Mouse (Mus musculus) hindbrain, embryonic 16.5 days (tissue): ENCODE results near the gene Cdkal1. TPM values are rescaled to one million over a fixed set of nuclear protein-coding genes. Genes with fewer than 3 reads are reported as not detected.

Experiments
- ATAC-seq: fragments of 200-750 bp; cut with Nextera tagmentation; 2 replicates; pipeline ENCODE4 v1.8.0; 2017; ENCODE audit warnings: moderate TSS enrichment, moderate library complexity
- H3K27ac ChIP-seq: fragments of 300-500 bp; sonication (generic); 2 replicates; pipeline ENCODE4 v1.5.1; 2014; ENCODE audit warnings: low read depth, mild to moderate bottlenecking, control low read depth, low read length, moderate library complexity
- H3K27me3 ChIP-seq: fragments of 300-500 bp; sonication (generic); replicated peaks from 2 replicates; pipeline ENCODE4 v1.6.1; 2014; ENCODE audit warnings: low read length; ENCODE audit not compliant: control insufficient read depth, insufficient read depth
- H3K36me3 ChIP-seq: fragments of 300-500 bp; sonication (generic); 2 replicates; pipeline ENCODE4 v1.6.1; 2014; ENCODE audit warnings: mild to moderate bottlenecking, low read length, moderate library complexity, mixed read lengths; ENCODE audit not compliant: control insufficient read depth, insufficient read depth
- H3K4me1 ChIP-seq: fragments of 300-500 bp; sonication (generic); 2 replicates; pipeline ENCODE4 v1.6.1; 2014; ENCODE audit warnings: low read depth, low read length; ENCODE audit not compliant: control insufficient read depth, insufficient read depth
- H3K4me2 ChIP-seq: fragments of 300-500 bp; sonication (generic); 2 replicates; pipeline ENCODE4 v1.6.1; 2014; ENCODE audit warnings: mild to moderate bottlenecking, low read length, control low read depth, moderate library complexity
- H3K4me3 ChIP-seq: fragments of 300-500 bp; sonication (generic); 2 replicates; pipeline ENCODE4 v1.5.1; 2014; ENCODE audit warnings: mild to moderate bottlenecking, low read length, control low read depth, moderate library complexity
- H3K9ac ChIP-seq: fragments of 300-500 bp; sonication (generic); 2 replicates; pipeline ENCODE4 v1.6.1; 2014; ENCODE audit warnings: low read depth, mild to moderate bottlenecking, control low read depth, low read length, moderate library complexity
- H3K9me3 ChIP-seq: fragments of 300-500 bp; sonication (generic); 2 replicates; pipeline ENCODE4 v1.6.1; 2014; ENCODE audit warnings: mild to moderate bottlenecking, low read length, moderate library complexity; ENCODE audit not compliant: control insufficient read depth
- WGBS: fragments of 180-500 bp; shearing (Covaris S2); extraction: QIAGEN DNeasy Blood & Tissue Kit; methylation state at CpG from one replicate; pipeline ENCODE4 v1.1.7; 2014; 5-methylcytosine and 5-hydroxymethylcytosine counted together
- polyA plus RNA-seq: library from polyadenylated mRNA; unstranded; fragments of >200 nt; fragmentation: Nextera tagmentation; extraction: Ambion mirVana; gene quantifications from 2 replicates; pipeline ENCODE4 v1.2.1, GENCODE M21; 2015

The Cdkal1 gene
- polyA plus RNA-seq, 1 experiment from 2014 or later = 19.4 TPM

GRCm38 (mm10) chr13:29721206-29721605 lies 134.3 kb downstream of the Cdkal1 start:
- H3K4me3 ChIP-seq = no peak overlapping the region
- WGBS = 96% methylated on average over 5 of the region's 5 CpGs
- no peaks in the 10 kb centered on the region for H3K4me1 ChIP-seq
- H3K27me3 ChIP-seq = no peaks in the 10 kb centered on the region
- ATAC-seq = no peak
- no peaks in the 10 kb centered on the region for H3K36me3 ChIP-seq
- no peak overlapping the region for H3K27ac ChIP-seq
- no peak overlapping the region for H3K9ac ChIP-seq
- no peaks in the 10 kb centered on the region for H3K9me3 ChIP-seq
- H3K4me2 ChIP-seq = no peak overlapping the region

- no peak for ATAC-seq
- Histone ChIP-seq H3K27me3 (no peaks in the 10 kb centered on the region), H3K9ac (no peak overlapping the region), H3K36me3 (no peaks in the 10 kb centered on the region), H3K9me3 (no peaks in the 10 kb centered on the region), H3K4me2 (no peak overlapping the region), H3K4me1 (no peaks in the 10 kb centered on the region), H3K4me3 (no peak overlapping the region), H3K27ac (no peak overlapping the region)
- WGBS = 73% methylated on average over 4 of the region's 4 CpGs
These were observed 138.9 kb downstream of the Cdkal1 start for GRCm38 (mm10) chr13:29716550-29716949.

- Histone ChIP-seq H3K4me3 (no peak overlapping the region), H3K36me3 (no peaks in the 10 kb centered on the region), H3K4me2 (no peak overlapping the region), H3K27me3 (no peaks in the 10 kb centered on the region), H3K9ac (no peak overlapping the region), H3K4me1 (no peaks in the 10 kb centered on the region), H3K9me3 (no peaks in the 10 kb centered on the region), H3K27ac (no peak overlapping the region)
- ATAC-seq = no peak
- 41% methylated on average over 3 of the region's 3 CpGs for WGBS
These were observed 140.1 kb downstream of the Cdkal1 start for GRCm38 (mm10) chr13:29715241-29715841.

- WGBS = 85% methylated on average over 3 of the region's 3 CpGs
- no peaks in the 10 kb centered on the region for H3K4me1 ChIP-seq
- no peak overlapping the region for H3K9ac ChIP-seq
- H3K9me3 ChIP-seq = no peaks in the 10 kb centered on the region
- H3K27me3 ChIP-seq = no peaks in the 10 kb centered on the region
- H3K4me2 ChIP-seq = no peak overlapping the region
- no peak overlapping the region for H3K4me3 ChIP-seq
- H3K36me3 ChIP-seq = no peaks in the 10 kb centered on the region; the same call in 1 of the 2 replicates
- no peak for ATAC-seq
- H3K27ac ChIP-seq = no peak overlapping the region
These were observed 147.9 kb downstream of the Cdkal1 start for GRCm38 (mm10) chr13:29707620-29708019.

GRCm38 (mm10) chr13:29701400-29701799 lies 154.1 kb downstream of the Cdkal1 start:
- no peak overlapping the region for H3K4me2 ChIP-seq
- WGBS = 81% methylated on average over 1 of the region's 1 CpGs
- no peak overlapping the region for H3K4me3 ChIP-seq
- no peaks in the 10 kb centered on the region for H3K9me3 ChIP-seq
- ATAC-seq = no peak
- H3K27ac ChIP-seq = no peak overlapping the region
- H3K36me3 ChIP-seq = no peaks in the 10 kb centered on the region
- H3K4me1 ChIP-seq = no peaks in the 10 kb centered on the region
- no peaks in the 10 kb centered on the region for H3K27me3 ChIP-seq
- no peak overlapping the region for H3K9ac ChIP-seq

- Histone ChIP-seq H3K9me3 (no peaks in the 10 kb centered on the region), H3K4me2 (no peak overlapping the region), H3K4me3 (no peak overlapping the region), H3K36me3 (no peaks in the 10 kb centered on the region), H3K4me1 (no peaks in the 10 kb centered on the region), H3K9ac (no peak overlapping the region), H3K27me3 (no peaks in the 10 kb centered on the region), H3K27ac (no peak overlapping the region)
- 95% methylated on average over 5 of the region's 5 CpGs for WGBS
- ATAC-seq = no peak
These were observed 155.6 kb downstream of the Cdkal1 start for GRCm38 (mm10) chr13:29699896-29700295.

- H3K27me3 ChIP-seq = no peaks in the 10 kb centered on the region
- H3K36me3 ChIP-seq = no peaks in the 10 kb centered on the region
- no peaks in the 10 kb centered on the region for H3K4me1 ChIP-seq
- 76% methylated on average over 5 of the region's 5 CpGs for WGBS
- H3K4me3 ChIP-seq = no peak overlapping the region
- H3K9me3 ChIP-seq = no peaks in the 10 kb centered on the region
- no peak for ATAC-seq
- no peak overlapping the region for H3K9ac ChIP-seq
- H3K4me2 ChIP-seq = no peak overlapping the region
- H3K27ac ChIP-seq = no peak overlapping the region
These were observed 157.0 kb downstream of the Cdkal1 start for GRCm38 (mm10) chr13:29698307-29698985.

GRCm38 (mm10) chr13:29697230-29697629 lies 158.2 kb downstream of the Cdkal1 start:
- H3K4me3 ChIP-seq = no peak overlapping the region
- H3K27ac ChIP-seq = no peak overlapping the region
- H3K9ac ChIP-seq = no peak overlapping the region
- no peaks in the 10 kb centered on the region for H3K9me3 ChIP-seq
- ATAC-seq = no peak
- no peak overlapping the region for H3K4me2 ChIP-seq
- H3K36me3 ChIP-seq = no peaks in the 10 kb centered on the region
- 74% methylated on average over 3 of the region's 3 CpGs for WGBS
- no peaks in the 10 kb centered on the region for H3K4me1 ChIP-seq
- H3K27me3 ChIP-seq = no peaks in the 10 kb centered on the region

GRCm38 (mm10) chr13:29690734-29691133 lies 164.7 kb downstream of the Cdkal1 start:
- no peak overlapping the region for H3K4me3 ChIP-seq
- no peaks in the 10 kb centered on the region for H3K27me3 ChIP-seq
- no peaks in the 10 kb centered on the region for H3K4me1 ChIP-seq
- H3K9ac ChIP-seq = no peak overlapping the region
- H3K27ac ChIP-seq = no peak overlapping the region
- WGBS = 70% methylated on average over 7 of the region's 7 CpGs
- H3K4me2 ChIP-seq = no peak overlapping the region
- H3K36me3 ChIP-seq = no peaks in the 10 kb centered on the region
- ATAC-seq = no peak
- H3K9me3 ChIP-seq = no peaks in the 10 kb centered on the region
